Mouse (Mus musculus) retina, postnatal 1 day (tissue): ENCODE measurements at regions not wholly inside any gene's neighbourhood (a gene's known extent, or its start where the extent isn't known, plus 50 kb on each side); places are given as distances from the start of the nearest gene placed in this dataset.
"Not testable (repeated sequence)": the region's sequence is repeated elsewhere in the genome, so short reads cannot be mapped to it uniquely, and the experiment has no call there.

Experiments used
- DNase-seq: peaks from one replicate; pipeline ENCODE4 v3.0.0-alpha.2; 2012

DNA sequence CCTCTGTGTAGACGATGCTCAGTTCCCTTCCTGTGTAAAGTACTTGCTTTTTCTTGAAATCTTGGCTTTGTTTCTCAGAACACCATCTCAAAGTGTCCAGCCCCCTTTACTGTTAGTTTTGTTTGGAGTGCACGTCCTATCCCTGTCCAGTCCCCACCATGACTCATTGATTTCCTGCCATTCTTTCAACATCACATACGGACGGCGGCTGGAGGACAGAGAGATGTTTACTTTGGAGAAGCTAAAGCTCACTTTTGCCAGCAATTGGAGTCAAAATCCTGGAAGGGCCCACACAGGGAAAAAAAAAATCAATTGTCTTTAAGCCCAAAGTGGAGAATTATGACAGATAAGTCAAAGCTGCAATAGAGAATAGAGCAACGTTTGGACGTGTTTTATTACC, 51.8 kb downstream of the Gm5426 start:
- no peak for DNase-seq

DNA sequence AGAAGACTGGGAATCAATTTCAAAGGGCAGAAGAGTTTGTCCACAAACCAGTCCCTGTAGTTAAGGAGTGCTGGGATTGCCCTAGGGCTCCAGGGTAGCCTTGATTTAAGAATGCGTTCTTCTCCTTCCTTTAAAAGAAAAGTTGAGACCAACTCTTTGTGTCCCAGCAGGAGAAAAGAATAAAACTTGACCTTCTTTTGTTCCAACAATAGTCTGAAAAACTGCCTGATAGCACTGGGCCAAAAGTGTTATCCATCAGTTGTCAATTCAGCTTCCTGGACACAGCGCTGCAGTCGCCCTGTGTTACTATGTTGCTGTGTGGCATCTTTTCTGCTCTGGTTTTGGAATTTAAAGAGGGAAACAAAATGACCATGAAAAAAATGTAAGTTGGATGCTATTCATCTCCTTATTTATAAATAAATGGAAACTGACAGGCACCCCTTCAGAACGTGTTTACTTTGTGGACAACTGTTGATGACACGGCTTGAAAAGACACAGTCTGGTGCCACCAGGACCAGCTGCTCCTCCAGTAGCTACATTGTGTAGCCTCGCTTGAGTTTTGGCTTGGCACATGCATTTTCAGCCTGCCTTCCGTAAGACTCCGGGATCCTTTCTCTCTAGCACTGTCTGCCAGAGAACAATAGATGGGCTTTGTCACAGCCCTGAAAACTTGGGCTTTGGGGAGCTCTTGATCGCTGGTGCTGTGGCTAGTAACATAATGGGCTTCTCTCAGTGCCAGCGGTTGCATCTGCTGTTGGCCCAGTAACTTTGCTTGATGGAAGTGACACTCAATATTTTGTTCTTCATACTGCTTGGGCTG, 54.0 kb downstream of the Gm5426 start:
- DNase-seq = peak; percentile 94

- no peak for DNase-seq
Measured at GRCm38 (mm10) chr10:96200932-96201641, 64.7 kb downstream of the Gm5426 start.

DNA sequence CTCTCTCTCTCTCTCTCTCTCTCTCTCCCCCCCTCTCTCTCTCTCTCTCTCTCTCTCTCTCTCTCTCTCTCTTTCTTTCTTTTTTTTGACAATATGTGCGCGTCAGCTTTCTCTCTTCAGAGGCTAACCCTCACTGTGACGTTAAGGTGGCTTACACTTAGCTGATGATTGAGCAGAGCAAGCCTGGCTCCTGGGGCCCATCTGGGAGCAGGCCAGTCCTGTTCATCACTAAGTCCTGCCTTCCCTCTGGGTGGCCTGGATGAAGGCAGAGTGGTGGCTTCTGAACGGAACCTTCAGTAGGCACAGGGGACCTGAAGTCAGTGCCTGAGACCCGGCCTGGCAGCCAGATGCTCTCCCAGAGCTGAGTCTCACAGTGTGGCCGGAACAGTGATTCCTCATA, 65.5 kb downstream of the Gm5426 start:
- no peak for DNase-seq

- DNase-seq = no peak
Measured at GRCm38 (mm10) chr10:96202871-96203270, 66.5 kb downstream of the Gm5426 start.

- DNase-seq = no peak
Measured at GRCm38 (mm10) chr10:96204198-96204597, 67.8 kb downstream of the Gm5426 start.

DNA sequence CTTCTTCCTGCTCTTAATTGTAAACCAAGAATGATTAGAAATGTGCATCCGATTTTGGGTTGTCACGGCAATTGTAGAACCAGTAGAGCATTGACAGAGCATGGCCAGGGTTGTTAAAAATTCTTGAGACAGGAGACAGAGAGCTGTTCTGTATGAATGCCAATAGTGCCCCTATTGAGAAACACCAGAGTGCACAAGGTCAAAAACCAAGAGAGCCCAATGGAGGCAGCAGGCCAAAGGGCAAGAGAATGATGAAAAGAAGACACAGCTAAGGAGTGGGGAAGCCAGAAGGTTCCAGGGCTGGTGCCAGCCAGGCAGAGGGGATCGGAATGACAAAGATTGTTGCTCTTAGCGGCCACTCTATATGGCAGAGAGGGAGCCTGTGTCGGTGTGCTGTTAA, 72.8 kb downstream of the Gm5426 start:
- no peak for DNase-seq

- no peak for DNase-seq
Measured at GRCm38 (mm10) chr10:96211189-96211588, 74.8 kb downstream of the Gm5426 start.

- DNase-seq = peak; percentile 96
Measured at GRCm38 (mm10) chr10:96213876-96214275, 77.5 kb downstream of the Gm5426 start.

- DNase-seq = no peak
Measured at GRCm38 (mm10) chr10:96214285-96214684, 77.9 kb downstream of the Gm5426 start.

DNA sequence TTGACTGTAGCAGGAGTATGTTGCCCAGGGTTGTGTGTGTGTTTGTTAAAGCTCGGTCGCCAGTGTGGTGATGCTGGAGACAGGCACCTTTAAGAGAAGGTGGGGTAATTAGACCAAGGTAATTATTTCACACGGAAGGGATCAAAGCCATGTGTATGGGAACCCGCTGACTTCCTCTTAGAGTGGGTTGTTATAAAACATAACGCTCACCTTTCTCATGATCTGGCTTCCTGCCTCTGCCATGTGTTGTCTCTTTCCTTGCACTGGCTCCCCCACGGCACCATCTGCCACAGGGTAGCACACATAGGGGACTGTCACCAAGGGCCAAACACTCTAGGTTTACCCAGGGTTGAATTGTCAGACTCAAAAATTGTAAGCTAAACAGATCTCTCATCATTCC, 78.5 kb downstream of the Gm5426 start:
- DNase-seq = no peak

GRCm38 (mm10) chr10:96220731-96221130, 84.3 kb downstream of the Gm5426 start:
- DNase-seq = no peak

- DNase-seq = no peak
Measured at GRCm38 (mm10) chr10:96230391-96230790, 94.0 kb downstream of the Gm5426 start.

- DNase-seq = no peak
Measured at GRCm38 (mm10) chr10:96231309-96231708, 94.9 kb downstream of the Gm5426 start.

- DNase-seq = no peak
Measured at GRCm38 (mm10) chr10:96232889-96233288, 96.5 kb downstream of the Gm5426 start.

DNA sequence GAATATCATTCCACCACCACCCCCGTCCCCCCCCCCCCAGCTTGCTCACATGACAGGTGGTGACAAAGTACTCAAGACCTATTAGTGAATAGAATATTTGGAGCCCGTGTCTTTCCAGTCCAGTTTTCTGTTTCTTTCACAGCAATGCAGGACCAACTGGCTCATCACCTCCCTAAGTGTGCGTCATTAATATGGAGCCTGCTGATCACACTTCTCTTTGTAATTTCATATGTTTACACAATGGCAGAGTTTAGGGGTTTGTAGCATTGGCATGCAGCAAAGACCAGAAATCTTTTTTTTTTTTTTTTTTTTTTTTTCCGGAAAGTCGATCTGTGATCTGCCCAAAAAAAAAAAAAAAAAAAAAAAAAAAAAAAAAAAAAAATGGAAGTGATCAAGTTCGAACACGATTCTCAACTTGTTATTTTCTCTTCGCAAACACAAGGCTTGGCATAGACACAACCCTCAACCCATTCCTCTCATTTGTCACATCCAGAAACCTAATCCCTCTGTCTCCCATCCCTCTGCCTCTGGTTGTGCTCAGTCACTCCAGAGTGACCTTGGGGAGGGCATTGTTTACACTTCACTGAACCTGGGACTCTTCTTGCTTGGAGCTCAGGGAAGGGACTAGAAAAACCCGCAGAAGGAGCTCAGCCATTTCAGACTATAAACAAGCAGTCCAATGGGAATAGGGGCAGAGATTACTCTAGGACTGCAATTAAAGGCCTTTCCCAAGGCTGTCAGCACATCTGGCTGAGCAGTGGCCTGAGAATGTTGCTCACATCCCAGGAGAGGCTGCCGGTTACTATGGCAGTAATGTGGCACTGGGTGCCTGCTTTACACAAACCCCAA, 98.4 kb downstream of the Gm5426 start:
- DNase-seq = peak; percentile 32

DNA sequence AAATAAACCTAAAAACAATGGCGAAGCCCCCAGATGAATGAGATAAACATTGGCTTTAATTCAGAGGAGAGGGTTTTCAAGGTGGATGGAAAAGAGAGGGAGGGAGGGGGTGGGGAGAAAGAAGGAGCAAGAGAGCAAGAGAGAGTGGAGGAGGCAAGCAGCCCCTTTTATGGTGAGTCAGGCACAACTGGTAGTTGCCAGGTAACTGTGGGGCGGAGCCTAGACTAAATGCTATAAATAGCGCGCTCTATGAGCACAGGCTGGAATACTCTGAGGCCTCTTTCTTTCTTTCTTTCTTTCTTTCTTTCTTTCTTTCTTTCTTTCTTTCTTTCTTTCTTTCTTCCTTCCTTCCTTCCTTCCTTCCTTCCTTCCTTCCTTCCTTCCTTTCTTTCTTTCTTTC, 99.6 kb downstream of the Gm5426 start:
- DNase-seq = not testable (repeated sequence)

GRCm38 (mm10) chr10:96236777-96237373, 100.5 kb downstream of the Gm5426 start:
- DNase-seq = no peak

GRCm38 (mm10) chr10:96237572-96238130, 101.2 kb downstream of the Gm5426 start:
- no peak for DNase-seq

GRCm38 (mm10) chr10:96238251-96238650, 101.8 kb downstream of the Gm5426 start:
- no peak for DNase-seq

DNA sequence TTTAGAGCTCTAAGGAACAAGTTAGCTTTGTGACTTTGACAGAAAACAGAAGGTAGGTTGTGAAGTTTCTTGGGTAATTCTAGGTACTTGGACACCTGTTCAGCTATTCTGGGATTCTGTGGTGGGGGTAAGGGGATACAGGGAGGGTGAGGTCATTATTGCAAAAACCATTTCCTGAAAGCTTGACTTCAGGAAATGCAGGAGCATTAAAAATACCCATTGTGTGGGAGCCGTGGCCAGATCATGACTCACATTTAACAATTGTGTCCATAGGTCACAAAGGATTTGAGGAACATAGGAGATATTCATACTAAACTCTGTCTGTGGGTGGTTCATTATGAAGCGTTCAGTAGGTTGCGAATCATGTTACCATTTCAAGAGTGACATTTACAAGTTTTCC, 102.4 kb downstream of the Gm5426 start:
- DNase-seq = no peak

- DNase-seq = no peak
Measured at GRCm38 (mm10) chr10:96240591-96240990, 104.2 kb downstream of the Gm5426 start.

GRCm38 (mm10) chr10:96253671-96254070, 117.3 kb downstream of the Gm5426 start:
- no peak for DNase-seq
